Mouse (Mus musculus): Measurements from ENCODE around the gene Slc9a3r2.
"Not testable (repeated sequence)": the region's sequence is repeated elsewhere in the genome, so short reads cannot be mapped to it uniquely, and the experiment has no call there.

Slc9a3r2 gene

DNA sequence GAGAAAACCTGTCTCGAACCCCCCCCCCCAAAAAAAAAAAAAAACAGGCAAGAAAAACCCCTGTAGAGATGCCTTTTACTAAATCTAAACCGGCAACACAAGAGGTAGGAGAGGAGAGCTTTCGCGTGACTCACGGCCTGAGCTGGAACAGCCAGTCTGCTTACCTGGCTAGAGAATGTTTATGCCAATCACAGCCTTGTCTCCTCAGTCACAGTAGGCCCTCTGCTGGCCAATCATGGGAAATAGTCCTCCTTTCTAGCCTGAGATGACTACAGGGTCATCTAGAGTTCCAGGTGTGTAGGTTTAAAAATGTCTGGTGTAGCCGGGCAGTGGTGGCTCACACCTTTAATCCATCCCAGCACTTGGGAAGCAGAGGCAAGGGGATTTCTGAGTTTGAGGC lies 17.3 kb upstream of the Slc9a3r2 start:
- no peak for DNase-seq (ENCODE audit: low spot score in 2 of 2)

DNA sequence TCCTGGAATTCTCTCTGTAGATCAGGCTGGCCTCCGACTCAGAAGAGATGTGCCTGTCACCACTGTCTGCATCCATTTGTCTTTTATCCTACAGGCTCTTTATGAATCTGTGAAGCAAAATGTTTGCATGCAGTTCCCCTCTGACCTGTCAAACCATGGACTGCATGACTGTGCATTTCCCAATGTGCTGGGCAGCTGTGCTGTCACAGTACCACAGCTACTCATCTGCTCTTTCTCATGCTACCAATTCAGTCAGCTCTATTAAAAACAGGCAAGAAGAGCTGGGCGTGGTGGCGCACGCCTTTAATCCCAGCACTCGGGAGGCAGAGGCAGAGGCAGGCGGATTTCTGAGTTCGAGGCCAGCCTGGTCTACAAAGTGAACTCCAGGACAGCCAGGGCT lies 16.9 kb upstream of the Slc9a3r2 start:
- DNase-seq (ENCODE audit: low spot score in 2 of 2) = not testable (repeated sequence)

DNA sequence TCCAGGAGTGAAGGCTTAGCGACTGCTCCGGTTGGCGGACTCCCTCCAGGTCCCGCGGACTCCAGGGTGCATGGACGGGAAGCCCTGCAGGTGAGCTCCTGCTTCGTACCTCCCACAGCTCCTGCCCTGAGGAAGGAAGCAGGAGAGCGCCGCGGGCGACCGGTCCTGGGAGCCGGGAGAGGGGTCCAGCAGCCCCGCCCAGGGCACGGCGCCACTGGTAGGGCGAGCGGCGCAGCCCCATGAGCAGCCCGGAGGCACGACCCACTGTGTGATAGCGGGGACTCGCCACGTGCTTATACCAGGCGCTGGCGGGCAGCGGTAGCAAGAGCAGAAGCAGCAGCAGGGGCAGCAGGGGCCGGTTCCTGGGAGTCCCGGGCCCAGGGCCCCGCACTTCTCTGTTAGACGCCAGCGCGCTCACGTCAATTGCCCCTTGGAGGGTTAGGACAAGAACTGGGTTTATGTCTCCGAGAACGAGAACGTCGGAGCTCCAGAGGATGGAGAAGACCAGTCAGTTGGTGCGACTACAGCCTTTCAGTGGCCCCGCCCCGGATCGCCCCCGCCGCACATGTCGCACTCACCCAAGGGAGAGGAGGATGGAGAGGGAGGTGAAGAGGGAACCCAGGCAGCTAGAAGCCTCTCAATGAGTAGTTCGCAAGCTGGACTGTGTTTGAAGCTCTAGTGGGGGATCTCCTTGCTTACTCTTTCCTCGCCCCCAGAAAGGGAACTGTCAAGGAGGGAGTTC lies 8.1 kb upstream of the Slc9a3r2 start, which contains the start of gene Npw:
Gene Npw, minus strand, starts transcription at position 441 of the 742 bp plus-strand sequence.
- no peak for DNase-seq (ENCODE audit: low spot score in 2 of 2)

DNA sequence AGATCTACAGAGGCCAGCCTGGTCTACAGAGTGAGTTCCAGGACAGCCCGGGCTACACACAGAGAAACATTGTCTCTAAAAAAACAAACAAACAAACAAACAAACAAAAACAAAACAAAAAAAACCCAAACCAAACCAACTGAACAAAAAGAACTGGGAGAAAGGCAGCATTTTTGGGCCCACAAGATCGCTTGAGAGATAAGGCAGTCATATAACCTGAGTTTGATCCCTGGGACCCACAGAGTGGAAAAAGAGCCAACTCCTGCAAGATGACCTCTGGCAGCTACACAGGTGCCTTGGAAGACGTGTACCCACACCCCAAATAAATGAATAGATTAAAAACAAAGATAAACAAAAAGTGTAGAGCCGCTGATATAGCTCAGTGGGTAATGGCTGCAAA lies 4.8 kb upstream of the Slc9a3r2 start:
- no peak for DNase-seq (ENCODE audit: low spot score in 2 of 2)

DNA sequence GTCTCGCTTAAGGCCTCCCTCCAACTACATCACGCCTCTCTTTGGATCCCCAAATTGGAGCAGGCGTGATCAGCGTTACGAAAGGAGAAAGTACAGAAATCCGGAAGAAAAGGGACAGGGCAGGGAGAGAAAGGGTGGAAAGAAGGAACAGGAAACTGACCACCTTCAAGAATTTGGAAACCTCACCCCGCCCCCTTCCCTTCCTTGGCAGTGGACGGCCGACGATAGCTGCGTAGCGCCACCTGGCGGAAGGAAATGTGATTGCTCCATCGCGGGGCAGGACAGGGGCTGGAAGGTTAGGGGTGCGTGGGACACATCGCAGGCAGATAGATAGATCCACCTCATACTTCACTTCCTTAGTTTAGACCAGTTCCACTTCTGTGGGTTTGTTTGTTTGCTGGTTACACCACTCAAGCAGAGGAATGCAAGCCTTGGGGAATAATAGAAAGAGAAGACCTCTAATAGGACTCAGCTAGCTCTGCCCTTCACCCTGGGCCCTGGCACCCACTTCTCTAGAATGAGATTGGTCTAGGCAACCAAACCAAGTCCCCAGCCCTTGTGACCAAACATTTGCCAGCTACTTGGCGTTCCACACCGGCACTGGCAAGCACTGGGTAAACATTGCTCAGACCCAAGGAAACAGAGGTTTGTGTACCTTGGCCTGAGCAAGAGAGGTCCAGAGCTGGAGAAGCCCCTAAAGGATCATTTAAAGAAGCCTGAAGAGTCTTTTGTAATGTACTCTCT lies 4.0 kb upstream of the Slc9a3r2 start:
- DNase-seq (ENCODE audit: low spot score in 2 of 2) = peak in 1 of 2 experiments; percentile 60

DNA sequence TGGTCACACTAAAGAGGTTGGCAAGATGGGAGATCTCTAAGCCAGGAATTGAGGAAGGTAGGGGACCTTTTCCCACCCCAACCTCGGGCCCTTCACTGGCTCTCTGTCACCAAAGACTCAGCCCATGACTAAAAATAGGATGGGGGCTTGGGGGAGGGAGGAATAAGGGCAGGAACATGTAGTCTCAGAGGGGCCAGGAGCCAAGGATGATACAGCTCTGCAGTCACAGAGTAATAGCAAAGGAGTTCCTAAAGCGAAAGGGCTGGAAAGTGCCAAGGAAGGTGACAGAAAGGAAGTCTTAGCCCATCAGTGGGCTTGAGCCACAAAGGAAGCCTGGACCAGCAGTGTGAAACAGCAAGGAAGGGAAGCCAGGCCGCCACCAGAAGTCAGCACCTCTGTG lies 1.7 kb upstream of the Slc9a3r2 start:
- no peak for DNase-seq (ENCODE audit: low spot score in 2 of 2)

DNA sequence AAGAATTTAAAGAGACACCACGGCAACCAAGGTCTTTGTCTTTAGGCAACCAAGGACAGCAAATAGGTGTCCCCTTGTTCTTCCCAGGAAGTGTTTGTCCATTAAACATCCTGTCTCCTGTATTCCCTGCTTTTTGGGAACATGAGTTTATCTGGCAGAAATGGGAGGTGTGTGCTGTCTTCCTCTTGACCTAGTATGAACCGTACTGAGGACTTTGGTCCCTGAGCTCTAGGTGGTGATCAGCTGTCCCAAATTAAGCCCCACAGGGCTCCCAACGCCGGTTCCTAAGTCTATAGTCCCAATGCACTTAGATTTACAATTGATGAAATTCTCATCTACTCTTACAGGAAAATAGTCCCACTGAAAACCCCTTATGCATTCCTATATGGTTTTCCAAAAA lies 639 bp upstream of the Slc9a3r2 start:
- DNase-seq (ENCODE audit: low spot score in 2 of 2) = no peak

DNA sequence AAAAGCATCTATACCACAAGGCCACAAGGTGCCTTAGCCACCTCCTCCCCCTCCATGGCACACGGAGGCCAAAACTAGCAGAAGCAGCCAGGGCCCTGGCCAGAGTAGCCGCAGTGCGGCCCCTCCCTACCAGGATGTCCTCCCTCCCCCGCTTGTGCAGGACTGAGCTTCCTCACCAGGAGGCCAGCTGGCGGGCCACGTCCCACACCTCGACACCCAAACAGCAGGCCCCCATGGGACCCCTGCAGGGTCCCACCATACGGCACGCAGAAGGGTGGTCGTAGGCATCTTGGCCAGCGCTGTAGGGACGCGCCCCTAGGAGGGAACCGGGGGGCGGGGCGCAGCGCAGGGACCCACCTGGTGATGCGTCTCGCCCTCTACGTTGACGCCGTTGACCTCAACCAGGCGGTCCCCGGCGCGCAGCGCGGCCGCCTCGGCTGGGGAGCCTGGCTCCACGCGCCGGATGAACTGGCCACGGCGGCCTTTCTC lies 502 bp downstream of the Slc9a3r2 start:
- peak in 1 of 2 experiments; percentile 31 for DNase-seq (ENCODE audit: low spot score in 2 of 2)

DNA sequence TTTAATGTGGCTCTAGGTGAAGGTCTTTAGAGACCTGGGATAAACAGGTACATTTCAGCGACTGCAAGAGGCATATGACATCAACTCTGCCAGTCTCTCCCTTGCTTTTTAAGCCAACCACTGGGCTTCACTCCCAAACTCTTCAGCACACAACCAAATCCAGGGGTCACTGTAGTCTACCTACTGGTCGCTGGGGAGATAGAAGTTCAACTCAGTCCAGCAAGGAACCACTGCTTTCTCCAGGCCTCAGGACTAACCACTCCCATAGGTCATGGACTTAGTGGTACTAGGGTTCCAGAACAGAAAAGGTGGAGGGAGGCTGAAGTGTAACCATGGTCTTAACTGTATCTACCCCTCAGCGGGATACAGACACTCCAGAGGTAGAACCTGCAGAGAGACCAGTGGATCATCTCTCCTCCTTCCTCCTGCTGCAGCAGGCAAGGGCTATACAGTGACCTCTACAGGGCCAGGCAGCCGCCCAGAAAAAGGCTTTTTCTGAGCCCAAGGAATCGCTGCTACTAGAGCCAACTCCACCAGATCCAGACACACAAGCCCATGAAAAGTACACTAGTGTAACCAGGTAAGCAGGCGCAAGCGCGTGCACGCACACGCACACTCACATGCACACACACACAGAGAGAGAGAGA lies 1.3 kb downstream of the Slc9a3r2 start:
- no peak for DNase-seq (ENCODE audit: low spot score in 2 of 2)

DNA sequence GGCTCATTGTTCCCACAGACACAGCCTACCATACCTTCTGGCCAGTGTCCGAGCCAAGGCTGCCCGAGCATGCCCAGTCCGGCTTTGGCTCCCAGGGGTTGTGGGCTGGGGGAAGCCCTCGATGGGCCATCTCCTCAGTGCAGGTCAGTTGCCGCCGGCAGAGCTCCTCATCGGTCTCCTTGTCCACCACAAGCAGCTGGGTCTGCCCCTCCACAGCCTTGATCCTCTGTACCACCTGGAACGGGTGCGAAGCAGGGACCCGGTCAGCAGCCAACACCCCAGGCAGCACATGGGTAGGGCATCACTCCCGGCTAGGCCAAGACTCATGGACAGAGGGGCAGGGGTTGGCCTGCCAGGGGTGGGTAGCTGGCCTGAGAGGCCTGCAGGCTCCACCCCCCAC lies 2.6 kb downstream of the Slc9a3r2 start:
- no peak for DNase-seq (ENCODE audit: low spot score in 2 of 2)

DNA sequence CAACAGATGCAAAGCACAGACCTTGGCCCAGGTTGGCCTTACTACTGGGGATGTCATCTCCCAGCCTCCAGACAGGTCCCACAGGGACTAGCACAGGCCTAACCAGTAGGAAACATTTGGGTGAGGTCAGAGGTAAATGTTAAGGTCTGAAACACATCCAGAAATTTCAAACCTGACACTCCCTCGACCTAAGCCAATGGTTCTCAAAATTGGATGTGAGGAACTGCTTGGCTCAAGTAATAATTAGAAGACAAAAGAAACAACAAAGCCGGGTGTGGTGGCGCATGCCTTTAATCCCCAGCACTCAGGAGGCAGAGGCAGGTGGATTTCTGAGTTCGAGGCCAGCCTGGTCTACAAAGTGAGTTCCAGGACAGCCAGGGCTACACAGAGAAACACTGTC lies 3.7 kb downstream of the Slc9a3r2 start:
- DNase-seq (ENCODE audit: low spot score in 2 of 2) = no peak

DNA sequence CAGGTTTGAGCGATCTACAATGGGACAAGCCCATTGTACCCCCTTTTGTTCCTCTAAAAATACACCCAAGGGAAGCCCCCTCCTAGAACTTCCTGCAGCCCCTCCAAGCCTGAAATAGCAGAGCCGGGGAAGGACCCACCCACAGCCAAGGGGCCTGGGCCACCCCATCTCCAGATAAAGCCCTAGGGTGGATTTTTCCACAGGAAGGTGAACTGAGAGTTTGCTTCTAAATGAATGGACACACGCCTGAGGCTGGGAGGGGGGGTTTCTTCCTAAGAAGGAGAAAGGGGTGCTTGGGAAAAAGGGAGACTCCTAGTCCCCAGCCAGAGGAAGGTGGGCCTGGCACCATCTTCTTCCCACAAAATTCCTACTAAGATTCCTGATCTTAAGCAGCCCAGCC lies 4.2 kb downstream of the Slc9a3r2 start:
- DNase-seq (ENCODE audit: low spot score in 2 of 2) = no peak

DNA sequence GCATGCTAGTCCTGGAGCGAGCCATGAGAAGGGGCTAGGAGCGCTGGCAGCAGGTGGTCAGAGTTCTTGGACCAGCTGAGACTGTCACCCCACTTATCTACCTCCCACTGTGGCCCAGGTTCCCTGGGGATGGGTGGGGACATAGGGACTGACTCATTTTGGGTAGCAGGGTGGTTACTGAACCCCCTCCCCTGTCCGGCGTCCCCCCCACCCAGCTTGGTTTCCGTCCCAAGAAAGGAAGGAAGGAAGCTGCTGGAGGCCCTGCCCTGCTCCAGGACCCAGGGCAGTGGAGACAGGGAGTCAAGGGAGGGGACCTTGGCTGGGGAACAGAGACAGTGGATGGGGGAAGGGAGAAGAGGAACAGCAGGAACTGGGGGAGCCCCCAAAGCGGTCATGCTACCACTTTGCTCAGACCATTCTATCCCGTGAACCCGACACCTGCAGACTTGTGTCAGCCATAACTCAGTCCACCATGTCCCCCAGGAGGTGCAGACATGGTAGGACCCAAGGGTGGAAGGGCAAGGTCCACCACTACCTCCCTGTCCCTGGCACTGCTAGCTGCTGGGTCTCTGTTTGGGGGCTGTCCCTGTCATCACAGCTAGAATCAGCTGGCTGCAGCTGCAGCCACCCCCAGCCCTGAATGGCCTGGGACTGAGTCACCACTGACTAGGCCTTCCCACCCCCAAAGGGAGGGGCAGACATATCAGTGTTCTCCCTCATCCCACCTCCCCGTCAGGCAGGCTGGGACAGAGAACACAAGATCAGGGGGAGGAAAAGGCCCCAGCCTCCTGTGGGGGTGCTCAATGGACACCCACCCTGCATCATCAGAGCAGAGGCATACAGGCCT lies 5.0 kb downstream of the Slc9a3r2 start:
- no peak for DNase-seq (ENCODE audit: low spot score in 2 of 2)

DNA sequence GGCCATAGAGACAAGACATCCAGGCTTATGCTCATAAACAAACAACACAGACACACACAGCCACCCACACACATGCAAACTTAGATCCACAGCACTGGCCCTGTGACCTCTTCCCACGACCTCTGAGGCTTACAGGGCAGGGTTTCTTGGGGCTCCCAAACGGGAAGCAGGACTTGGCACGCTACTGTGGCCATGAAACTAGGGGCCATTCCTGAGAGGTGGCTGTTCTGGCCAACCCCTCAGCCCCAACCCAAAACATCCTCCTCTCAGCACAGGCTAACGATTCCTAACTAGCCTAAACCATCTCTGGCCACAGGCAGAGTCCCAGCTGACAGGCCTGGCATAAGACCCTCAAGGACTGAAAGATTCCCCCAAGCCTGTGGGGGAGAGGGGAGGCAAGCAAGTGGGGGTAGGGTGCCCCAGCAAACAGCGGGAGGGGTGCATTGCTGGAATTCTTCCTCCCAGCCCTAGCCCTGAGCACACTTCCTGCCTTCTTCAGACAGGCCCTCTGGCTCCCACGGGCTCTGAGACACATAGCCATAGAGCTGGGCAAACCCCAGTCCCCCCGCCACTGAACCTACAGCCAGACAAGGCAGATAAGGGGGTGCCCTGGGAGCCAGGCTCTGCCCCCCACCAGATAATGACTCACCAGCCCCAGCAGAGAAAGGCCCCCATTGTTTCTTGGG lies 6.0 kb downstream of the Slc9a3r2 start:
- no peak for DNase-seq (ENCODE audit: low spot score in 2 of 2)

DNA sequence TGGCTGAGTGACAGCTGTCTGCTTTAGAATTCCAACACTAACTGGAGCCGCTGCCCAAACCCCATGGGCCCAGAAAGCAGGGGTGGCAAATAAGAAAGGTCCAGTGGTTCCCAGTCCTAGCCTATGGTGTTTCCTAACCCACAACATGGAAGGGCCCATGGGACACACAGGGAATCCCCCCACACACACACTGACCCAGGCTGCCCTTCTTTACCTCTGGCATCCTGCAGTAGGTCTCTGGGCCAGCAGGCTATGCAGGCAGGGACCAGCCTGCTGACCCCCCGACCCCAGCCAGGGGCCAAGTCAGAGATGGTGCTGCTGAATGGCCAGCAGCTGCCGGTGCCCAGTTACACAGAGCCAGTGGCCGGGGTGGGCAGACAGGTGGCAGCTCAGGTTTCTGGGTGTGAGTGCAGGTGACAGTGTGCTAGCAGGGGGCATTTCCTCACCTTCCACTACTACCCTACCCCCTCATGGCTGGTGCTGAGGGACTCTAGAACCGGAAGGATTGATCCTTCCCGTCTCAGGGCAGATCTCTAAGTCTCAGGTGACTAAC lies 7.3 kb downstream of the Slc9a3r2 start:
- no peak for DNase-seq (ENCODE audit: low spot score in 2 of 2)

DNA sequence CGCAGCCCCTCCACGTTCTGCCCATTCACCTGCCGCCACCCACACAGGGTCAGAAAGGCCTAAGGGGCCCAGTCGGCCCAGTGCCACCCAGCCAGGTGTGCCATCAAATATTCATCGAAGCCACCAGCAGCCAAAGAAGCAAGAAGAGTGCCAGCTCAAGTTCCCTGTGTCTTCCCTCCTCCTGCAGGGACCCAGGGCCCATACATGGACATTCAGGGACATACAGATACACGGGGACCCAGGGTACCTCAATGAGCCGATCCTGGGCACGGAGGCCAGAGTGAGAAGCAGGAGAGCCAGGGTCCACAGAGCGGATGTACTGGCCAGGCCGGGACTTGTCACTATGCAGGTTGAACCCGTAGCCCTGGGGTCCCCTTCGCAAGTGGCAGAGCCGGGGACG lies 8.2 kb downstream of the Slc9a3r2 start:
- DNase-seq (ENCODE audit: low spot score in 2 of 2) = no peak

DNA sequence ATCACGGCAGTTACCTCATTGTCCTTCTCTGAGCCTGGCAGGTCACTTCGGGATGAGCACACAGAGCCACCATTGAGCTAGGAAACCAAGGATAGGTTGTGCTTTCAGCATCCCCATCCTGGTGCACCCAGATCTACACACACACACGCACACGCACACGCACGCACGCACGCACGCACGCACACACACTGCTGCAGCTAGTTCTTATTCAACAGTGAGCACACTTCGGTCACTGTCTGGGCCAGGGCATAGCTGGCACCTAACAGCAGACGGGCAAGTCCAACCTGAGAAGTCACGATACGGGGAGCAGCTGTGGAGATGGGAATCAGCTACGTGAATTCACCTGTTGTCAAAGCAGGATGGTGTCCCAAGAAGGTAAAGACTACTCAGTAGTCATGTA lies 9.5 kb downstream of the Slc9a3r2 start:
- no peak for DNase-seq (ENCODE audit: low spot score in 2 of 2)

DNA sequence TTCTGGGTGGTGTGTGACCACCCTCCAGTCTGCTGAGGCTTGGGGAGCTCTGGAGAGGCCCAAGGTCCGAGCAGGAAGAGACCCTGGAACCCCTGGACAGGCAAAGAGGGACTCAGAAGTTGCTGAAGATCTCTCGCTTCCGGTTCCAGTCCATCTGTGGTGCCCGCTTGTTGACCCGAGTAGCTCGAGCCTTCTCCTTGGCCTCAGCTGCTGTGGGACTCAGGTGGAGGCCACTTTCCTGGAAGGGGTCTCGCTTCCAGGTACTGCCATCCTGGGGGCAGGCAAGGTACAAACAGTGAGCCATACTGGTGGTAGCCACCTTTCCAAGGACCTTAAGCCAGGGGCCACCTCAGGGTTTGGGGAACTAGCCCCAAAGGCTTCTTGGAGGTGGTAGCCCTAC lies 10.0 kb downstream of the Slc9a3r2 start:
- no peak for DNase-seq (ENCODE audit: low spot score in 2 of 2)

DNA sequence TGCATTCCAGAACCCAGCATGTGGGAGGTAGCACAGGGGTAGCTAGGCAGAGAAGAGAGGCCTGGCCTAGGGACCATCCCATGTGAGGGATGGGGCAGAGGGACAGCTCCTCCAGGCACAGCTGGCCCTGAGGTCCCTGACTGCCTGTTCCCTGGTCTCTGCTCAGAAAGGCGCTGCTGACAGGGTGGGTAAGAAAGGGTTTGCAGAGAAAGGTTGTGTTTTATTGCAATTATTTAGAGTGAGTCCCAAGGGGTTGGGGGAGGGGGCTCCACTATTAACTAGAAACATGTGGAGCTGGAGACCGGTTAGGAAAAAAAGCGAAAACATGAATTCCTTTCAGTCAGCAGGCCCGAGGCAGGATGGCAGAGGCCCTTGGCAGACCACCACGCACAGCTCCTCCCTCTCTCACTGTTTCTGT lies 10.5 kb downstream of the Slc9a3r2 start:
- DNase-seq (ENCODE audit: low spot score in 2 of 2) = no peak

DNA sequence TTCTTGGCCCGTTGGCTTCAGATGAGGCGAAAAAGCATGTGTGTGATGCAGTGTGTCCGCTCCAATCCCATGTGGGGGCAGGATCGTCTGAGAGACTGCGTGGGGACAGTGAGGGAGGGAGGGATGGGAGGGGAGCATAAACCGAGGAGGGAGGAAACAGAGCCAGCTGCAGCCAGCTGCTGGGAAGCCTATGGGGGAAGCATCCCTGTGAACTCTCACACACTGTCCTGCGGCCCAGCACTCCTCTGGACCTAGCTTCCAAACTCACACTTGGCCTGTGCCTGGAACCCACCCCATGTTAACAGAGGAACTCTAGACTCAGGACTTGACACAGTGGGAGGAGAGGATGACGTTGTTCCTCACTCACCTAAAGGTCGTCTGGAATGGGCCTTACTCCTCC lies 11.3 kb downstream of the Slc9a3r2 start:
- no peak for DNase-seq (ENCODE audit: low spot score in 2 of 2)

DNA sequence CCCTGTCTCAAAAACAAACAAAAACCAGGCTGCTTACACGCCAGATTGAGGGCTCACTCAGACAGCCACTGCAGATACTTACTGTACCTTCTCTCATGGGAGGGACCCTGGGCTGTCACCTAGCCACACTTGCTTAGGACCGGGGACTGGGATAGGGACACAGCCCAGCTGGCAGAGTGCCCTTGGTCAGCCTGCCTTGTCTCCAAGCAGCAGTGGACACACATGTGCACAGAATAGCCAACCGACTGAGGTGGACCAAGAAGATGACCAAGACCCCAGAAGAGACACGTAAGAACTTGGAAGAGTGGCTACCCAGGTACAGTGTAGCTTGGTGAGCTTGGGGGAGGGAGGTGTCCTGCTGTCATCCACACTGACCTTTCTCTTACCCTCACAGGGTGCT lies 11.9 kb downstream of the Slc9a3r2 start:
- DNase-seq (ENCODE audit: low spot score in 2 of 2) = no peak
